Mouse (Mus musculus): ENCODE data around the gene Map3k7. TPM values are rescaled to one million over a fixed set of nuclear protein-coding genes. Genes with fewer than 3 reads are reported as not detected.

Map3k7 gene
- polyA plus RNA-seq, 1 experiment: 82.1 TPM

- no peak overlapping the region for H3K27ac ChIP-seq (ENCODE audit: insufficient read depth, low read length)
- no peak overlapping the region for H3K4me3 ChIP-seq (ENCODE audit: insufficient read depth, low read length)
- TF ChIP-seq CTCF (IDR thresholded peaks at IDR 0.05; ENCODE audit: borderline replicate concordance, insufficient read depth, low read length): no peak
- TF ChIP-seq POLR2A (IDR thresholded peaks at IDR 0.05; ENCODE audit: low read depth, low read length): no peak
- H3K4me1 ChIP-seq (ENCODE audit: control insufficient read depth, insufficient read depth, low read length): no peaks in the 10 kb centered on the region; the same call in none of the 2 replicates
Measured at GRCm38 (mm10) chr4:31975260-31975950, 11.5 kb downstream of the Map3k7 start.

GRCm38 (mm10) chr4:31981863-31982262 is 18.0 kb downstream of the Map3k7 start:
- TF ChIP-seq POLR2A (IDR thresholded peaks at IDR 0.05; ENCODE audit: low read depth, low read length) (no peak), CTCF (IDR thresholded peaks at IDR 0.05; ENCODE audit: borderline replicate concordance, insufficient read depth, low read length) (no peak)
- H3K4me1 ChIP-seq (ENCODE audit: control insufficient read depth, insufficient read depth, low read length): no peaks in the 10 kb centered on the region
- no peak overlapping the region for H3K27ac ChIP-seq (ENCODE audit: insufficient read depth, low read length)
- no peak overlapping the region for H3K4me3 ChIP-seq (ENCODE audit: insufficient read depth, low read length)

- H3K27ac ChIP-seq (ENCODE audit: insufficient read depth, low read length): no peak overlapping the region
- no peak for TF ChIP-seq CTCF (IDR thresholded peaks at IDR 0.05; ENCODE audit: borderline replicate concordance, insufficient read depth, low read length)
- no peak for TF ChIP-seq POLR2A (IDR thresholded peaks at IDR 0.05; ENCODE audit: low read depth, low read length)
- H3K4me3 ChIP-seq (ENCODE audit: insufficient read depth, low read length): no peak overlapping the region
- H3K4me1 ChIP-seq (ENCODE audit: control insufficient read depth, insufficient read depth, low read length): no peaks in the 10 kb centered on the region
Measured at GRCm38 (mm10) chr4:31993386-31993785, 29.5 kb downstream of the Map3k7 start.

- no peak overlapping the region for H3K4me3 ChIP-seq (ENCODE audit: insufficient read depth, low read length)
- no peak overlapping the region for H3K27ac ChIP-seq (ENCODE audit: insufficient read depth, low read length)
- H3K4me1 ChIP-seq (ENCODE audit: control insufficient read depth, insufficient read depth, low read length): no peaks in the 10 kb centered on the region
- TF ChIP-seq CTCF (IDR thresholded peaks at IDR 0.05; ENCODE audit: borderline replicate concordance, insufficient read depth, low read length): no peak
- no peak for TF ChIP-seq POLR2A (IDR thresholded peaks at IDR 0.05; ENCODE audit: low read depth, low read length)
Measured at GRCm38 (mm10) chr4:31993865-31994264, 30.0 kb downstream of the Map3k7 start.

- TF ChIP-seq POLR2A (IDR thresholded peaks at IDR 0.05; ENCODE audit: low read depth, low read length): no peak
- no peak for TF ChIP-seq CTCF (IDR thresholded peaks at IDR 0.05; ENCODE audit: borderline replicate concordance, insufficient read depth, low read length)
- Histone ChIP-seq H3K4me3 (ENCODE audit: insufficient read depth, low read length) (no peak overlapping the region), H3K27ac (ENCODE audit: insufficient read depth, low read length) (no peak overlapping the region), H3K4me1 (ENCODE audit: control insufficient read depth, insufficient read depth, low read length) (no peaks in the 10 kb centered on the region)
Measured at GRCm38 (mm10) chr4:32001498-32001897, 37.6 kb downstream of the Map3k7 start.

GRCm38 (mm10) chr4:32004773-32005591 is 41.1 kb downstream of the Map3k7 start:
- TF ChIP-seq CTCF (IDR thresholded peaks at IDR 0.05; ENCODE audit: borderline replicate concordance, insufficient read depth, low read length): no peak
- no peak for TF ChIP-seq POLR2A (IDR thresholded peaks at IDR 0.05; ENCODE audit: low read depth, low read length)
- Histone ChIP-seq H3K4me3 (ENCODE audit: insufficient read depth, low read length) (no peak overlapping the region), H3K27ac (ENCODE audit: insufficient read depth, low read length) (no peak overlapping the region), H3K4me1 (ENCODE audit: control insufficient read depth, insufficient read depth, low read length) (no peaks in the 10 kb centered on the region)

GRCm38 (mm10) chr4:32007174-32007573 is 43.3 kb downstream of the Map3k7 start:
- Histone ChIP-seq H3K4me3 (ENCODE audit: insufficient read depth, low read length) (no peak overlapping the region), H3K4me1 (ENCODE audit: control insufficient read depth, insufficient read depth, low read length) (no peaks in the 10 kb centered on the region), H3K27ac (ENCODE audit: insufficient read depth, low read length) (no peak overlapping the region)
- no peak for TF ChIP-seq CTCF (IDR thresholded peaks at IDR 0.05; ENCODE audit: borderline replicate concordance, insufficient read depth, low read length)
- TF ChIP-seq POLR2A (IDR thresholded peaks at IDR 0.05; ENCODE audit: low read depth, low read length): no peak

GRCm38 (mm10) chr4:32008095-32008494 is 44.2 kb downstream of the Map3k7 start:
- H3K27ac ChIP-seq (ENCODE audit: insufficient read depth, low read length): no peak overlapping the region
- TF ChIP-seq CTCF (IDR thresholded peaks at IDR 0.05; ENCODE audit: borderline replicate concordance, insufficient read depth, low read length) (no peak), POLR2A (IDR thresholded peaks at IDR 0.05; ENCODE audit: low read depth, low read length) (no peak)
- H3K4me3 ChIP-seq (ENCODE audit: insufficient read depth, low read length): no peak overlapping the region
- H3K4me1 ChIP-seq (ENCODE audit: control insufficient read depth, insufficient read depth, low read length): no peaks in the 10 kb centered on the region

- Histone ChIP-seq H3K27ac (ENCODE audit: insufficient read depth, low read length) (no peak overlapping the region), H3K4me3 (ENCODE audit: insufficient read depth, low read length) (no peak overlapping the region), H3K4me1 (ENCODE audit: control insufficient read depth, insufficient read depth, low read length) (no peaks in the 10 kb centered on the region)
- TF ChIP-seq POLR2A (IDR thresholded peaks at IDR 0.05; ENCODE audit: low read depth, low read length) (no peak), CTCF (IDR thresholded peaks at IDR 0.05; ENCODE audit: borderline replicate concordance, insufficient read depth, low read length) (no peak)
Measured at GRCm38 (mm10) chr4:32010808-32011207, 46.9 kb downstream of the Map3k7 start.
